Mouse (Mus musculus) brain, embryonic 14.5 days (tissue): ENCODE data around the gene Glod4. TPM values are rescaled to one million over a fixed set of nuclear protein-coding genes. Genes with fewer than 3 reads are reported as not detected.
A peak's percentile ranks its signal among the peaks of the same experiment; 100 is the strongest.
"Not testable (repeated sequence)": the region's sequence is repeated elsewhere in the genome, so short reads cannot be mapped to it uniquely, and the experiment has no call there.

Experiments
- DNase-seq: peaks from one replicate; pipeline ENCODE4 v3.0.0-alpha.2; 2011; ENCODE audit warnings: low read depth
- CTCF ChIP-seq: fragments of 200-500 bp; IDR thresholded peaks from 2 replicates; pipeline ENCODE4 v1.5.1; 2012; ENCODE audit warnings: inconsistent platforms, mild to moderate bottlenecking, moderate library complexity, borderline replicate concordance; ENCODE audit not compliant: insufficient read depth, insufficient read length; ENCODE audit errors: extremely low read depth
- POLR2A ChIP-seq: fragments of 200-500 bp; IDR thresholded peaks from 2 replicates; pipeline ENCODE4 v1.6.1; 2012; ENCODE audit warnings: mild to moderate bottlenecking, inconsistent platforms, borderline replicate concordance; ENCODE audit not compliant: poor library complexity, insufficient read depth, insufficient read length, severe bottlenecking; ENCODE audit errors: extremely low read depth
- polyA plus RNA-seq: library from polyadenylated mRNA; depleted of rRNA; stranded (reverse); fragments of >200 nt; gene quantifications from 2 replicates; pipeline ENCODE4 v1.2.3, GENCODE M21; 2012

Glod4 gene
- polyA plus RNA-seq, 1 experiment = 41.0 TPM

GRCm38 (mm10) chr11:76216681-76217389 is 26.7 kb downstream of the Glod4 start:
- DNase-seq = peak; percentile 70
- TF ChIP-seq CTCF = no peak
- no peak for TF ChIP-seq POLR2A

DNA sequence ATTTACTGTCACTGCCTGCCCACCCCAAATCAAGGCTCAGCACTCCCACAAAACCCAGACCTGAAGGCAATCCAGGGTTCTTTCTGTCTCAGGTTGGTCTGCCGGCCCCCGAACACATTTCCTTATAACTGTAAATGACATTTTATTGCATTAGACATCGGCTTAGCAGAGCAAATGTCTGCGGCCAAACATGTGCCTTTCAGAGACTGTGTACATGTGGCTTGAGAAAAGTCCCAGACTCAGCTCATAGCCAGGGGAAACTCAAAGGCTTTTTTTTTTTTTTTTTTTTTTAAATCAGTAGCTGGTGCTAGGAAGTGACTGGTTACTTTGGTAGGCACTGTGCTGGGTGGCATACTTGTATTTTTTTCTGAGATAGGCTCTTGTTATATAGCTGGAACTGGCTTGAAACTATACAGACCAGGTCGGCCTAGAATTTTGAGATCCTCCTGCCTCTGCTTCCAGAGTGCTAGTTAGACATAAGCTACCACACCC is 27.4 kb downstream of the Glod4 start:
- DNase-seq = no peak
- TF ChIP-seq POLR2A (no peak), CTCF (no peak)

DNA sequence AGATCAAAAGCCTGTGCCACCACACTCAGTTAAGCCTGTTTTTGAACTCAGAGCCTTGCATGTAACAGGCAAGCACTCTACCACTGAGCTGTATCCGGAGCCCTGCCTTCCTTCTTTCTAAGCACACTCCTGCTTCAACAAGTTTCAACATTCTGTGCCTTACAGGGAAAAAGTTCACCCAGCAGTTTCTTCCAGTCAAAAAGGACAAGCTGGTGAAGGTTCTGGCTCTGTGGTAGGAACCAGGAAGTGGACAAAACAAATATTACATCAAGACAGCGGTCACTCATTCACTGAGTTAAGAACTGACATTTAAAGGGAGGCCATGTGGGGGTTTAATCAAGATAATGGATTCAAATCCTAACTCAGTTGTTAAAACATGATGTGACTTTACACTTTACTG is 28.5 kb downstream of the Glod4 start:
- DNase-seq = no peak
- TF ChIP-seq CTCF (no peak), POLR2A (no peak)

- DNase-seq = no peak
- TF ChIP-seq POLR2A = no peak
- no peak for TF ChIP-seq CTCF
Measured at GRCm38 (mm10) chr11:76213841-76214240, 29.7 kb downstream of the Glod4 start.

GRCm38 (mm10) chr11:76211595-76211994 is 31.9 kb downstream of the Glod4 start:
- not testable (repeated sequence) for DNase-seq

- DNase-seq = no peak
- TF ChIP-seq POLR2A = no peak
- no peak for TF ChIP-seq CTCF
Measured at GRCm38 (mm10) chr11:76210228-76210985, 33.1 kb downstream of the Glod4 start.

DNA sequence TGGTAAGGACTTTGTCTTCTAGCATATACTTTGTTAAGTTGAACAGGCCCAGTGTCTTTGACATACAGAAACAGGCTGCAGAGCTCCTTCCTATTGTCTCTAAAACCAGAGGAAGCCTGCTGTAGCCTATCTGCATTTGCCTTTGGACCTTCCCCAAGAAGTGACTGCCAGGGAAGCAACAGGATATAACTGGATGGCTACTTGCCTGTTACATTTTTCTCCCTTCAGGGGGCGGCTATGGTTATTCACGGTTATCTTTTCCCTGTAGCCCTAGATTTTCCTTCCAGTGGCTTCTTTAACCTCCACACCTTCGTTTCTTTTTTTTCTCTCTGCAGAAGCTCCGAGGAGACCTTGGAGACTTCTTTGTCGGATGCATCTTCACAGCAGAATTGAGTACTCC is 36.7 kb downstream of the Glod4 start:
- TF ChIP-seq CTCF (no peak), POLR2A (no peak)
- DNase-seq = no peak

- TF ChIP-seq POLR2A (peak; percentile 63; the same call in 1 of the 2 replicates), CTCF (no peak)
Measured at GRCm38 (mm10) chr11:76201761-76202674, 41.5 kb downstream of the Glod4 start.

GRCm38 (mm10) chr11:76196977-76197469 is 46.5 kb downstream of the Glod4 start:
- no peak for TF ChIP-seq POLR2A
- TF ChIP-seq CTCF = no peak

More at GRCm38 (mm10) chr11:76201761-76202674, 41.5 kb downstream of the Glod4 start:
- DNase-seq = peak; percentile 86

DNA sequence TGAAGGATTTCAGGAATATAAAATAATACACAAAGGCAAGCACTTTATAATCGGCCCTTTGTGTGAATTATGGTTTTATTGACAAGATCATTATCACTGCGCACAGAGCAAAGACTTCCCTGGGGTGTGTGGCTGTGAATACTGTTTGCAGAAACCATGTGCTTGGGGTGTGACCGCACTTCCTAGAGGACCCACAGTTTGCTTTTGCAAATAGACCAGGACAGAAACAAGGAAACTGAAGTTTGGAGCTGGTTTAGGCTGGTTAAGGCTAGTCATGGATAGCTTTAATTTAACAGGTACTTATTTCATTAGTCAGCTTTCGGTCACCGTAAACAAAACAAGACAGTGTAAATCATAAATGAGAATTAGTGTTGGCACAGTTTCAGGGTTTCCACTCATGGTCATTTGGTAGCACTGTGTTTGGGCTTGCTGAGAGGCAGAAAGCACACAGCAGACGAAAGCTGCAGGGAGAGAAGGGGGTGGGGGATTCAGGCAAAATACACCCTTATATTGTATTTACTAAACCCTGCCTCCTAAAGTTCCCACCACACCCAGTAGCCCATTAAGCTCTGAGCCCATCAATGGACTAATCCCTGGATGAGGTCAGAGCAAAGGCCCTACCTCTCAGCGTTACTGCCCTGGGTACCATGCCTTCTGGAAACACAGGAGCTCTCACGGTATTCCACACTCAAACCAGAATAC is 47.1 kb downstream of the Glod4 start:
- no peak for DNase-seq
- TF ChIP-seq CTCF (no peak), POLR2A (no peak)

More at GRCm38 (mm10) chr11:76196977-76197469, 46.5 kb downstream of the Glod4 start:
- DNase-seq = no peak

DNA sequence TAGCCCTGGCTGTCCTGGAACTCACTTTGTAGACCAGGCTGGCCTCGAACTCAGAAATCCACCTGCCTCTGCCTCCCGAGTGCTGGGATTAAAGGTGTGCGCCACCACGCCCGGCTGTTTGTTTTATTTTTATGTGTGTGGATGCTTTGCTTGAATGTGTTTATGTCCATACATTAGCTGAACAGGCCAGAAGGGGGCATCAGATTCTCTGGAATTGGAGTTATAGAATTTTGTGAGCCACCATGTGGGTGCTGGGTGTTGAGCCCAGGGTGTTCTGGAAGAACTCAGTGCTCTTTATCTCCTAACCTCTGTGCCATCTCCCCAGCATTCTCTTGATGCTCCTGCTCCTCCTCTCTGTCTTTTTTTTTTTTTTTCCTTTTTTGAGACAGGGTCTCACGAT is 56.6 kb downstream of the Glod4 start:
- DNase-seq = no peak
- TF ChIP-seq CTCF (no peak), POLR2A (no peak)
